Mouse (Mus musculus) ES-E14 (cell line): ENCODE measurements around the gene Hist1h4f.
"Not testable (repeated sequence)": the region's sequence is repeated elsewhere in the genome, so short reads cannot be mapped to it uniquely, and the experiment has no call there.

Source experiments
- CHD2 ChIP-seq: IDR thresholded peaks from 2 replicates; pipeline ENCODE4 v1.6.1; 2014; ENCODE audit warnings: mild to moderate bottlenecking, low read depth, low read length, inconsistent platforms
- HCFC1 ChIP-seq: IDR thresholded peaks from 2 replicates; pipeline ENCODE4 v1.6.1; 2012; ENCODE audit warnings: low read length, inconsistent platforms, borderline replicate concordance; ENCODE audit not compliant: insufficient read depth
- MAFK ChIP-seq: IDR thresholded peaks from 2 replicates; pipeline ENCODE4 v1.6.1; 2014; ENCODE audit warnings: mild to moderate bottlenecking, low read depth, low read length, inconsistent platforms; ENCODE audit not compliant: insufficient read depth
- ZC3H11A ChIP-seq: IDR thresholded peaks from 2 replicates; pipeline ENCODE4 v1.6.1; 2012; ENCODE audit warnings: low read depth, mild to moderate bottlenecking, inconsistent platforms, low read length, borderline replicate concordance
- ZNF384 ChIP-seq: IDR thresholded peaks from 2 replicates; pipeline ENCODE4 v1.6.1; 2012; ENCODE audit warnings: low read depth, low read length, inconsistent platforms

GRCm38 (mm10) chr13:23535137-23536075 is 16.0 kb downstream of the Hist1h4f start, which contains the start of gene Hist1h3g:
- TF ChIP-seq HCFC1 (0 out of 2 replicates have a peak, but pooled peaks have one; percentile 37), CHD2 (peak; percentile 86)
- TF ChIP-seq ZNF384, MAFK, ZC3H11A: not testable (repeated sequence)
